Mouse (Mus musculus) intestine, postnatal 0 days (tissue): Measurements from ENCODE around the gene Tmem127. TPM values are rescaled to one million over a fixed set of nuclear protein-coding genes. Genes with fewer than 3 reads are reported as not detected.

ENCODE experiments used
- ATAC-seq: fragments of 200-750 bp; cut with Nextera tagmentation; 2 replicates; pipeline ENCODE4 v1.8.0; 2017; ENCODE audit warnings: mild to moderate bottlenecking, moderate TSS enrichment, moderate library complexity
- H3K27ac ChIP-seq: fragments of 300-500 bp; sonication (generic); 2 replicates; pipeline ENCODE4 v1.5.1; 2014; ENCODE audit warnings: mild to moderate bottlenecking, low read depth, low read length, moderate library complexity
- H3K27me3 ChIP-seq: fragments of 300-500 bp; sonication (generic); replicated peaks from 2 replicates; pipeline ENCODE4 v1.6.1; 2014; ENCODE audit warnings: low read length, mixed read lengths; ENCODE audit not compliant: control insufficient read depth, insufficient read depth
- H3K36me3 ChIP-seq: fragments of 300-500 bp; sonication (generic); 2 replicates; pipeline ENCODE4 v1.6.1; 2014; ENCODE audit warnings: mild to moderate bottlenecking, moderate library complexity; ENCODE audit not compliant: control insufficient read depth, insufficient read depth
- H3K4me1 ChIP-seq: fragments of 300-500 bp; sonication (generic); replicated peaks from 2 replicates; pipeline ENCODE4 v1.6.1; 2014; ENCODE audit warnings: antibody characterized with exemption, low read length, mixed read lengths; ENCODE audit not compliant: control insufficient read depth, insufficient read depth
- H3K4me2 ChIP-seq: fragments of 300-500 bp; sonication (generic); replicated peaks from 2 replicates; pipeline ENCODE4 v1.6.1; 2014; ENCODE audit warnings: low read depth, mild to moderate bottlenecking, moderate library complexity
- H3K4me3 ChIP-seq: fragments of 300-500 bp; sonication (generic); 2 replicates; pipeline ENCODE4 v1.5.1; 2014; ENCODE audit warnings: low read depth, low read length
- H3K9ac ChIP-seq: fragments of 300-500 bp; sonication (generic); 2 replicates; pipeline ENCODE4 v1.6.1; 2014; ENCODE audit warnings: mild to moderate bottlenecking, low read depth, low read length
- H3K9me3 ChIP-seq: fragments of 300-500 bp; sonication (generic); 2 replicates; pipeline ENCODE4 v1.6.1; 2016; ENCODE audit warnings: mixed run types; ENCODE audit not compliant: control insufficient read depth
- CTCF ChIP-seq: sonication (generic); IDR thresholded peaks from 2 replicates; pipeline ENCODE4 v1.5.1; 2016; ENCODE audit warnings: low read depth, mild to moderate bottlenecking, control low read depth, antibody characterized with exemption, moderate library complexity
- WGBS: fragments of 180-500 bp; shearing (Covaris S2); extraction: QIAGEN DNeasy Blood & Tissue Kit; methylation state at CpG from one replicate; pipeline ENCODE4 v1.1.7; 2014; 5-methylcytosine and 5-hydroxymethylcytosine counted together
- polyA plus RNA-seq: library from polyadenylated mRNA; unstranded; fragments of >200 nt; fragmentation: Nextera tagmentation; extraction: Ambion mirVana; gene quantifications from 2 replicates; pipeline ENCODE4 v1.2.1, GENCODE M21; 2015

Tmem127 gene
- polyA plus RNA-seq, 1 experiment from 2014 or later, result 32.8 TPM

GRCm38 (mm10) chr2:127308660-127309059 lies 61.0 kb downstream of the Tmem127 start:
- Histone ChIP-seq H3K27ac (no peak overlapping the region), H3K36me3 (no peaks in the 10 kb centered on the region), H3K4me2 (no peak overlapping the region), H3K4me3 (no peak overlapping the region), H3K9ac (no peak overlapping the region), H3K4me1 (no peaks in the 10 kb centered on the region), H3K9me3 (no peaks in the 10 kb centered on the region), H3K27me3 (no peaks in the 10 kb centered on the region)
- no peak for ATAC-seq
- 89% methylated on average over 2 of the region's 2 CpGs for WGBS
- TF ChIP-seq CTCF, result peak; percentile 63

- ATAC-seq, result no peak
- Histone ChIP-seq H3K36me3 (no peaks in the 10 kb centered on the region), H3K4me3 (no peak overlapping the region), H3K9ac (no peak overlapping the region), H3K27me3 (no peaks in the 10 kb centered on the region), H3K4me1 (no peaks in the 10 kb centered on the region), H3K27ac (no peak overlapping the region), H3K9me3 (no peaks in the 10 kb centered on the region), H3K4me2 (no peak overlapping the region)
- WGBS, result 26% methylated on average over 2 of the region's 2 CpGs
- TF ChIP-seq CTCF, result no peak
Measured at GRCm38 (mm10) chr2:127310246-127310645, 62.5 kb downstream of the Tmem127 start.

- H3K27ac ChIP-seq, result no peak overlapping the region
- H3K4me1 ChIP-seq, result no peaks in the 10 kb centered on the region
- ATAC-seq, result no peak
- H3K27me3 ChIP-seq, result no peaks in the 10 kb centered on the region
- no peaks in the 10 kb centered on the region for H3K36me3 ChIP-seq
- no peak overlapping the region for H3K4me2 ChIP-seq
- H3K9me3 ChIP-seq, result no peaks in the 10 kb centered on the region
- no peak for TF ChIP-seq CTCF
- H3K4me3 ChIP-seq, result no peak overlapping the region
- 88% methylated on average over 7 of the region's 7 CpGs for WGBS
- H3K9ac ChIP-seq, result no peak overlapping the region
Measured at GRCm38 (mm10) chr2:127310685-127311084, 63.0 kb downstream of the Tmem127 start.

Other genes with a start within 250 kb of the Tmem127 start
- 2.3 and 3.2 TPM in 2 replicates for gene Ap4e1, start 239.2 kb upstream of the Tmem127 start, polyA plus RNA-seq
- gene Blvra, start 177.2 kb upstream of the Tmem127 start, polyA plus RNA-seq, result 64.3 and 71.5 TPM in 2 replicates
- 14.0 and 15.1 TPM in 2 replicates for gene Ncaph, start 114.0 kb upstream of the Tmem127 start, polyA plus RNA-seq
- 21.2 and 22.7 TPM in 2 replicates for gene Itpripl1, start 104.5 kb upstream of the Tmem127 start, polyA plus RNA-seq
- gene 1810024B03Rik, start 39.6 kb upstream of the Tmem127 start, polyA plus RNA-seq, result 1.3 and 1.5 TPM in 2 replicates
- 14.2 and 15.4 TPM in 2 replicates for gene Snrnp200, start 39.5 kb upstream of the Tmem127 start, polyA plus RNA-seq
- gene Ciao1, start 92 bp upstream of the Tmem127 start, polyA plus RNA-seq, result 38.3 and 39.3 TPM in 2 replicates
- 51.7 and 53.7 TPM in 2 replicates for gene Stard7, start 22.3 kb downstream of the Tmem127 start, polyA plus RNA-seq
- 3.7 and 4.4 TPM in 2 replicates for gene Dusp2, start 88.3 kb downstream of the Tmem127 start, polyA plus RNA-seq
- gene Astl, start 90.7 kb downstream of the Tmem127 start, polyA plus RNA-seq, result not detected in 2 replicates
- gene Adra2b, start 115.3 kb downstream of the Tmem127 start, polyA plus RNA-seq, result 1.3 and 1.4 TPM in 2 replicates
- 0.07 and 0.18 TPM in 2 replicates for gene Gpat2, start 177.3 kb downstream of the Tmem127 start, polyA plus RNA-seq
- 23.5 and 24.2 TPM in 2 replicates for gene Fahd2a, start 196.7 kb downstream of the Tmem127 start, polyA plus RNA-seq